13 mouse cellular contexts compared by ENCODE assay signal in genomic region chr10:34221909-34222620, GRCm38 (mm10). TPM values are rescaled to one million over a fixed set of nuclear protein-coding genes. Genes with fewer than 3 reads are reported as not detected.
DNase-seq lines count a peak whose midpoint lies in the region; ATAC-seq and TF ChIP-seq lines count a peak whose summit lies in the region.
"Had no signal": no experiment of that assay in that cellular context is flagged by ENCODE, and none has a peak within 500 bp of the region (broad histone marks: within the 10 kb centered on the region; RNA-seq: fewer than 3 reads in every experiment).

No protein-coding gene starts in this region.

- no peaks in the 10 kb centered on the region; the same call in 1 of the 2 replicates for H3K4me1 ChIP-seq in heart, embryonic 16.5 days (ENCODE audit: control insufficient read depth, insufficient read depth, low read length)
- H3K4me1 ChIP-seq in lung, embryonic 14.5 days (ENCODE audit: insufficient read depth) = peaks cover 4% of the 10 kb centered on the region; the same call in 1 of the 2 replicates
- no peaks in the 10 kb centered on the region for H3K4me1 ChIP-seq in forebrain, embryonic 15.5 days
- H3K4me1 ChIP-seq: forebrain, embryonic 13.5 days; midbrain, embryonic 12.5 days had no signal

- intact Hi-C loops in heart, postnatal 14 days (cut with DNase I) = no loop called here

- no peaks in the 10 kb centered on the region for H3K9me3 ChIP-seq in heart, embryonic 16.5 days (replicated peaks; ENCODE audit: control insufficient read depth, low read length)
- no peaks in the 10 kb centered on the region for H3K9me3 ChIP-seq in lung, embryonic 14.5 days (ENCODE audit: low read depth, low read length)
- H3K9me3 ChIP-seq in forebrain, embryonic 15.5 days = no peaks in the 10 kb centered on the region
- H3K9me3 ChIP-seq: forebrain, embryonic 13.5 days; midbrain, embryonic 12.5 days had no signal

- H3K27ac ChIP-seq in heart, embryonic 16.5 days (ENCODE audit: low read length) = no peak overlapping the region
- H3K27ac ChIP-seq in lung, embryonic 14.5 days (ENCODE audit: low read depth) = peak overlapping the region; percentile 42; the same call in 1 of the 2 replicates
- H3K27ac ChIP-seq in forebrain, embryonic 15.5 days (replicated peaks) = no peak overlapping the region
- H3K27ac ChIP-seq: forebrain, embryonic 13.5 days; midbrain, embryonic 12.5 days had no signal

- TF ChIP-seq POLR2A in myocyte (IDR thresholded peaks at IDR 0.05; ENCODE audit: insufficient read length, low read depth) = no peak

- TF ChIP-seq CTCF in lung, embryonic 14.5 days (IDR thresholded peaks at IDR 0.05; ENCODE audit: low read depth) = no peak

- WGBS in heart, embryonic 16.5 days = 51% methylated on average over 3 of the region's 3 CpGs
- 41% methylated on average over 3 of the region's 3 CpGs for WGBS in lung, embryonic 14.5 days
- 73% methylated on average over 3 of the region's 3 CpGs for WGBS in forebrain, embryonic 15.5 days

- H3K27me3 ChIP-seq in heart, embryonic 16.5 days (ENCODE audit: control insufficient read depth, insufficient read depth, low read length) = no peaks in the 10 kb centered on the region
- H3K27me3 ChIP-seq in lung, embryonic 14.5 days (ENCODE audit: insufficient read depth, low read length) = no peaks in the 10 kb centered on the region
- H3K27me3 ChIP-seq in myocyte (ENCODE audit: control insufficient read depth, insufficient read depth, insufficient read length) = no peaks in the 10 kb centered on the region
- no peaks in the 10 kb centered on the region for H3K27me3 ChIP-seq in forebrain, embryonic 15.5 days
- H3K27me3 ChIP-seq: forebrain, embryonic 13.5 days; midbrain, embryonic 12.5 days had no signal

- DNase-seq in heart, postnatal 14 days = no peak
- DNase-seq in lung, embryonic 14.5 days = peak; percentile 80
- DNase-seq in lung, postnatal 36 days = no peak
- DNase-seq in R1 (ENCODE audit: low read depth, low spot score) = peak; percentile 56
- DNase-seq: adrenal gland, postnatal 10 days; cerebellum, adult 9-11 months; liver, postnatal 0 days; thymus, adult 18-20 months had no signal

- no peaks in the 10 kb centered on the region for H3K36me3 ChIP-seq in heart, embryonic 16.5 days (ENCODE audit: control insufficient read depth, insufficient read depth)
- no peaks in the 10 kb centered on the region for H3K36me3 ChIP-seq in lung, embryonic 14.5 days (ENCODE audit: insufficient read depth)
- H3K36me3 ChIP-seq in myocyte (ENCODE audit: control insufficient read depth, insufficient read depth) = no peaks in the 10 kb centered on the region
- H3K36me3 ChIP-seq in forebrain, embryonic 15.5 days = no peaks in the 10 kb centered on the region
- H3K36me3 ChIP-seq: midbrain, embryonic 12.5 days had no signal

- H3K4me3 ChIP-seq in heart, embryonic 16.5 days (ENCODE audit: low read length) = no peak overlapping the region
- H3K4me3 ChIP-seq in lung, embryonic 14.5 days (ENCODE audit: low read depth, low read length) = no peak overlapping the region
- no peak overlapping the region for H3K4me3 ChIP-seq in myocyte
- no peak overlapping the region for H3K4me3 ChIP-seq in forebrain, embryonic 15.5 days
- H3K4me3 ChIP-seq: forebrain, embryonic 13.5 days; midbrain, embryonic 12.5 days had no signal

- H3K79me2 ChIP-seq in myocyte (ENCODE audit: control insufficient read depth, insufficient read depth) = no peaks in the 10 kb centered on the region

- ATAC-seq in heart, embryonic 16.5 days (replicated peaks; ENCODE audit: extremely low read depth, insufficient read depth, low FRiP score) = peak; percentile 70; the same call in 1 of the 2 replicates
- ATAC-seq in lung, embryonic 14.5 days (ENCODE audit: insufficient read depth) = peak; percentile 92
- no peak for ATAC-seq in forebrain, embryonic 15.5 days (replicated peaks)
- ATAC-seq: forebrain, embryonic 13.5 days; liver, postnatal 0 days had no signal

- no peak overlapping the region for H3ac ChIP-seq in myocyte (ENCODE audit: control insufficient read depth, insufficient read length)

- no peak overlapping the region for H3K4me2 ChIP-seq in heart, embryonic 16.5 days (ENCODE audit: low read depth, low read length)
- no peak overlapping the region for H3K4me2 ChIP-seq in lung, embryonic 14.5 days
- peak overlapping the region; percentile 24 for H3K4me2 ChIP-seq in myocyte (ENCODE audit: low read depth)
- H3K4me2 ChIP-seq in forebrain, embryonic 15.5 days (replicated peaks) = no peak overlapping the region
- H3K4me2 ChIP-seq: forebrain, embryonic 13.5 days; midbrain, embryonic 12.5 days had no signal

- no peak overlapping the region for H3K9ac ChIP-seq in heart, embryonic 16.5 days (ENCODE audit: low read length)
- H3K9ac ChIP-seq in lung, embryonic 14.5 days = no peak overlapping the region
- H3K9ac ChIP-seq in forebrain, embryonic 15.5 days (replicated peaks) = no peak overlapping the region
- H3K9ac ChIP-seq: forebrain, embryonic 13.5 days; liver, postnatal 0 days; midbrain, embryonic 12.5 days had no signal

TF ChIP-seq in myocyte, 11 proteins besides CTCF, POLR2A, EP300 and RAD21:
- TF ChIP-seq MAX (IDR thresholded peaks at IDR 0.05; ENCODE audit: low read depth) = no peak
- TF ChIP-seq E2F4 (IDR thresholded peaks at IDR 0.05; ENCODE audit: insufficient read depth) = no peak
- TF ChIP-seq MYOD1 (IDR thresholded peaks at IDR 0.05; ENCODE audit: control insufficient read depth in 1 of 3, insufficient read length in 2 of 3, low read depth in 2 of 3) = no peak
- TF ChIP-seq POLR2AphosphoS2 (IDR thresholded peaks at IDR 0.05; ENCODE audit: insufficient read length, low read depth) = no peak
- no peak for TF ChIP-seq MYOG (IDR thresholded peaks at IDR 0.05; ENCODE audit: control insufficient read depth in 1 of 3, insufficient read depth in 1 of 3, insufficient read length in 2 of 3, low read depth in 2 of 3)
- TF ChIP-seq CEBPB (IDR thresholded peaks at IDR 0.05; ENCODE audit: insufficient read depth, poor library complexity, severe bottlenecking) = no peak
- TF ChIP-seq TCF12 (IDR thresholded peaks at IDR 0.05; ENCODE audit: insufficient read depth, poor library complexity, severe bottlenecking) = no peak
- no peak for TF ChIP-seq SRF (IDR thresholded peaks at IDR 0.05; ENCODE audit: control insufficient read depth, insufficient read length, low read depth)
- no peak for TF ChIP-seq REST (IDR thresholded peaks at IDR 0.05; ENCODE audit: insufficient read depth, insufficient read length)

RNA-seq across cellular contexts. Expression of gene Dse, which starts 14.6 kb away (rescaled TPM):
- 12.2 and 13.9 TPM in 2 replicates for polyA plus RNA-seq in heart, embryonic 16.5 days (2015; fragmentation: Nextera tagmentation; extraction: Ambion mirVana)
- 1 to 10 TPM; 5.7 to 6.7 TPM for total RNA-seq in heart, postnatal 14 days (2021)
- polyA plus RNA-seq in lung, embryonic 14.5 days (2014; fragmentation: Nextera tagmentation; extraction: Ambion mirVana) = 40.9 and 41.4 TPM in 2 replicates
- 7.6 TPM for polyA plus RNA-seq in myocyte (2012; fragmentation: generic; extraction: Trizol)
- 4.3 and 4.7 TPM in 2 replicates for polyA plus RNA-seq in forebrain, embryonic 15.5 days (2015; fragmentation: Nextera tagmentation; extraction: Ambion mirVana)

RNA-seq across cellular contexts. Expression of gene Tspyl1, which starts 59.9 kb away (rescaled TPM):
- 72.4 and 72.9 TPM in 2 replicates for polyA plus RNA-seq in heart, embryonic 16.5 days (2015; fragmentation: Nextera tagmentation; extraction: Ambion mirVana)
- total RNA-seq in heart, postnatal 14 days (2021) = 10 to 100 TPM; 51.0 to 52.9 TPM
- polyA plus RNA-seq in lung, embryonic 14.5 days (2014; fragmentation: Nextera tagmentation; extraction: Ambion mirVana) = 50.6 and 52.6 TPM in 2 replicates
- 26.4 TPM for polyA plus RNA-seq in myocyte (2012; fragmentation: generic; extraction: Trizol)
- polyA plus RNA-seq in forebrain, embryonic 15.5 days (2015; fragmentation: Nextera tagmentation; extraction: Ambion mirVana) = 133 and 134 TPM in 2 replicates

Comparison
In these comparisons a context has a peak if more than half of its experiments do, and no peak if none do; other contexts are left out.
1. DNase-seq: peak in lung, embryonic 14.5 days (single experiment) and R1 (single experiment); none in heart, postnatal 14 days (0 of 2) and lung, postnatal 36 days (single experiment).